ENCODE assay signal across 10 mouse cellular contexts in genomic region chr11:69695046-69695360, GRCm38 (mm10). TPM values are rescaled to one million over a fixed set of nuclear protein-coding genes. Genes with fewer than 3 reads are reported as not detected.
DNase-seq lines count a peak whose midpoint lies in the region; ATAC-seq and TF ChIP-seq lines count a peak whose summit lies in the region.
"Had no signal": no experiment of that assay in that cellular context is flagged by ENCODE, and none has a peak within 500 bp of the region (broad histone marks: within the 10 kb centered on the region; RNA-seq: fewer than 3 reads in every experiment).

No protein-coding gene starts in this region.

- intact Hi-C loops in heart, postnatal 10 days (cut with DNase I), result no loop called here

- H3K36me3 ChIP-seq in heart, embryonic 13.5 days, result no peaks in the 10 kb centered on the region
- H3K36me3 ChIP-seq in E14TG2a.4 (ENCODE audit: insufficient read depth, low read length), result peaks cover 23% of the 10 kb centered on the region
- no peaks in the 10 kb centered on the region for H3K36me3 ChIP-seq in forebrain, embryonic 15.5 days
- H3K36me3 ChIP-seq in liver, embryonic 16.5 days (ENCODE audit: control insufficient read depth, insufficient read depth), result no peaks in the 10 kb centered on the region

- no peaks in the 10 kb centered on the region for H3K9me3 ChIP-seq in heart, embryonic 13.5 days
- H3K9me3 ChIP-seq in E14TG2a.4 (ENCODE audit: low read length), result no peaks in the 10 kb centered on the region
- H3K9me3 ChIP-seq in forebrain, embryonic 15.5 days, result no peaks in the 10 kb centered on the region
- no peaks in the 10 kb centered on the region for H3K9me3 ChIP-seq in liver, embryonic 16.5 days (replicated peaks; ENCODE audit: control insufficient read depth, low read length)

- H3K4me3 ChIP-seq in heart, embryonic 13.5 days, result peak overlapping the region; percentile 67
- peak overlapping the region; percentile 80 for H3K4me3 ChIP-seq in E14TG2a.4 (replicated peaks; ENCODE audit: low read length)
- H3K4me3 ChIP-seq in forebrain, embryonic 15.5 days, result peak overlapping the region; percentile 46
- H3K4me3 ChIP-seq in liver, embryonic 16.5 days (ENCODE audit: low read depth, low read length), result peak overlapping the region; percentile 57

- no peak for TF ChIP-seq CTCF in E14TG2a.4 (conservative IDR thresholded peaks at IDR 0.05; ENCODE audit: low read length)

- H3K4me1 ChIP-seq in heart, embryonic 13.5 days, result peaks cover 28% of the 10 kb centered on the region
- H3K4me1 ChIP-seq in E14TG2a.4 (replicated peaks; ENCODE audit: low read depth, low read length), result peaks cover 93% of the 10 kb centered on the region
- peaks cover 12% of the 10 kb centered on the region for H3K4me1 ChIP-seq in forebrain, embryonic 15.5 days
- peaks cover 8% of the 10 kb centered on the region for H3K4me1 ChIP-seq in liver, embryonic 16.5 days (ENCODE audit: control insufficient read depth, low read depth, low read length)

- peak overlapping the region; percentile 91 for H3K9ac ChIP-seq in heart, embryonic 13.5 days
- peak overlapping the region; percentile 61 for H3K9ac ChIP-seq in forebrain, embryonic 15.5 days (replicated peaks)
- no peak overlapping the region; the same call in 1 of the 2 replicates for H3K9ac ChIP-seq in liver, embryonic 16.5 days (ENCODE audit: low read depth, low read length)

- no peaks in the 10 kb centered on the region for H3K27me3 ChIP-seq in heart, embryonic 13.5 days (replicated peaks)
- no peaks in the 10 kb centered on the region for H3K27me3 ChIP-seq in E14TG2a.4 (ENCODE audit: insufficient read depth, low read length)
- H3K27me3 ChIP-seq in forebrain, embryonic 15.5 days, result no peaks in the 10 kb centered on the region
- no peaks in the 10 kb centered on the region; the same call in 1 of the 2 replicates for H3K27me3 ChIP-seq in liver, embryonic 16.5 days (ENCODE audit: control insufficient read depth, insufficient read depth, low read depth, low read length)

- H3K27ac ChIP-seq in heart, embryonic 13.5 days (replicated peaks), result peak overlapping the region; percentile 72
- H3K27ac ChIP-seq in forebrain, embryonic 15.5 days (replicated peaks), result no peak overlapping the region
- no peak overlapping the region for H3K27ac ChIP-seq in liver, embryonic 16.5 days (ENCODE audit: low read length)

- DNase-seq in heart, postnatal 10 days, result no peak
- no peak for DNase-seq in adrenal gland, postnatal 10 days
- DNase-seq in adrenal gland, postnatal 14 days, result no peak
- DNase-seq in cerebellum, adult 8-10 months, result no peak

- 28% methylated on average over 6 of the region's 6 CpGs for WGBS in heart, embryonic 13.5 days
- WGBS in forebrain, embryonic 15.5 days, result 22% methylated on average over 6 of the region's 6 CpGs
- 48% methylated on average over 6 of the region's 6 CpGs for WGBS in liver, embryonic 16.5 days (ENCODE audit: insufficient replicate concordance)

- peak overlapping the region; percentile 89 for H3K4me2 ChIP-seq in heart, embryonic 13.5 days
- peak overlapping the region; percentile 92 for H3K4me2 ChIP-seq in forebrain, embryonic 15.5 days (replicated peaks)
- H3K4me2 ChIP-seq in liver, embryonic 16.5 days (ENCODE audit: low read depth, low read length), result peak overlapping the region; percentile 60

- no peak for ATAC-seq in heart, embryonic 13.5 days (ENCODE audit: extremely low read depth, insufficient number of reproducible peaks, low FRiP score, low TSS enrichment)
- no peak for ATAC-seq in forebrain, embryonic 15.5 days (replicated peaks)
- ATAC-seq in liver, embryonic 16.5 days (ENCODE audit: low read depth), result no peak

RNA-seq across cellular contexts. Expression of gene Tnfsf12, which starts 0.6 kb away (rescaled TPM):
- polyA plus RNA-seq in heart, embryonic 13.5 days (2015; fragmentation: Nextera tagmentation; extraction: Ambion mirVana), result 4.7 and 5.7 TPM in 2 replicates
- 10 to 100 TPM; 19.6 to 20.3 TPM for total RNA-seq in heart, postnatal 10 days (2021)
- 1.6 TPM in 2 replicates for polyA plus RNA-seq in forebrain, embryonic 15.5 days (2015; fragmentation: Nextera tagmentation; extraction: Ambion mirVana)
- polyA plus RNA-seq in liver, embryonic 16.5 days (2015; fragmentation: Nextera tagmentation; extraction: Ambion mirVana), result 2.5 and 2.8 TPM in 2 replicates
- 10 to 100 TPM; 18.1 to 19.2 TPM for total RNA-seq in adrenal gland, postnatal 10 days (2021)
- 20.3 and 21.5 TPM in 2 replicates for total RNA-seq in adrenal gland, postnatal 14 days (2021)
- total RNA-seq: CH12.LX; common myeloid progenitor, adult 5-6 weeks had no signal

RNA-seq across cellular contexts. Expression of gene Tnfsfm13, which starts 0.9 kb away (rescaled TPM):
- 3.3 and 3.4 TPM in 2 replicates for polyA plus RNA-seq in heart, embryonic 13.5 days (2015; fragmentation: Nextera tagmentation; extraction: Ambion mirVana)
- 1 to 10 TPM; 5.1 to 5.2 TPM for total RNA-seq in heart, postnatal 10 days (2021)
- polyA plus RNA-seq in forebrain, embryonic 15.5 days (2015; fragmentation: Nextera tagmentation; extraction: Ambion mirVana), result 1.0 and 1.1 TPM in 2 replicates
- polyA plus RNA-seq in liver, embryonic 16.5 days (2015; fragmentation: Nextera tagmentation; extraction: Ambion mirVana), result 0.95 and 1.1 TPM in 2 replicates
- 1 to 10 TPM; 4.2 to 5.1 TPM for total RNA-seq in adrenal gland, postnatal 10 days (2021)
- 3.9 and 4.6 TPM in 2 replicates for total RNA-seq in adrenal gland, postnatal 14 days (2021)

RNA-seq across cellular contexts. Expression of gene Tnfsf13, which starts 9.4 kb away (rescaled TPM):
- polyA plus RNA-seq in heart, embryonic 13.5 days (2015; fragmentation: Nextera tagmentation; extraction: Ambion mirVana), result 0.23 and 0.38 TPM in 2 replicates
- total RNA-seq in heart, postnatal 10 days (2021), result 1 to 10 TPM; 2.1 to 2.4 TPM
- 0.38 TPM in 1 of 2 replicates, not detected in the other for polyA plus RNA-seq in forebrain, embryonic 15.5 days (2015; fragmentation: Nextera tagmentation; extraction: Ambion mirVana)
- polyA plus RNA-seq in liver, embryonic 16.5 days (2015; fragmentation: Nextera tagmentation; extraction: Ambion mirVana), result 0.17 and 0.40 TPM in 2 replicates
- total RNA-seq in adrenal gland, postnatal 10 days (2021), result 1 to 10 TPM; 2.0 to 5.0 TPM
- total RNA-seq in adrenal gland, postnatal 14 days (2021), result 2.7 and 4.0 TPM in 2 replicates

RNA-seq across cellular contexts. Expression of gene Senp3, which starts 13.1 kb away (rescaled TPM):
- 59.2 and 63.5 TPM in 2 replicates for polyA plus RNA-seq in heart, embryonic 13.5 days (2015; fragmentation: Nextera tagmentation; extraction: Ambion mirVana)
- 10 to 100 TPM; 48.9 to 49.6 TPM for total RNA-seq in heart, postnatal 10 days (2021)
- polyA plus RNA-seq in forebrain, embryonic 15.5 days (2015; fragmentation: Nextera tagmentation; extraction: Ambion mirVana), result 89.2 and 102 TPM in 2 replicates
- polyA plus RNA-seq in liver, embryonic 16.5 days (2015; fragmentation: Nextera tagmentation; extraction: Ambion mirVana), result 22.7 and 24.9 TPM in 2 replicates
- total RNA-seq in adrenal gland, postnatal 10 days (2021), result 10 to 100 TPM; 62.6 to 76.3 TPM
- 71.6 and 72.4 TPM in 2 replicates for total RNA-seq in adrenal gland, postnatal 14 days (2021)

RNA-seq across cellular contexts. Expression of gene Eif4a1, which starts 22.8 kb away (rescaled TPM):
- polyA plus RNA-seq in heart, embryonic 13.5 days (2015; fragmentation: Nextera tagmentation; extraction: Ambion mirVana), result 372 and 373 TPM in 2 replicates
- 100 to 1,000 TPM; 389 to 397 TPM for total RNA-seq in heart, postnatal 10 days (2021)
- polyA plus RNA-seq in forebrain, embryonic 15.5 days (2015; fragmentation: Nextera tagmentation; extraction: Ambion mirVana), result 547 and 583 TPM in 2 replicates
- polyA plus RNA-seq in liver, embryonic 16.5 days (2015; fragmentation: Nextera tagmentation; extraction: Ambion mirVana), result 223 and 225 TPM in 2 replicates
- total RNA-seq in adrenal gland, postnatal 10 days (2021), result 100 to 1,000 TPM; 598 to 631 TPM
- total RNA-seq in adrenal gland, postnatal 14 days (2021), result 642 and 752 TPM in 2 replicates
